Mouse (Mus musculus) inflammation-experienced regulatory T-cells, adult 6 months (primary cell): Measurements from ENCODE around the gene Mypn. TPM values are rescaled to one million over a fixed set of nuclear protein-coding genes. Genes with fewer than 3 reads are reported as not detected.

Source experiments
- ATAC-seq: one replicate; pipeline ENCODE4 v1.8.0; 2017
- polyA plus RNA-seq, 3 experiments: library from polyadenylated mRNA; unstranded; fragments of 100-300 nt; shearing (Covaris generic); gene quantifications; one replicate each; pipeline ENCODE4 v1.2.1; 2017

The Mypn gene
- not detected for polyA plus RNA-seq

DNA sequence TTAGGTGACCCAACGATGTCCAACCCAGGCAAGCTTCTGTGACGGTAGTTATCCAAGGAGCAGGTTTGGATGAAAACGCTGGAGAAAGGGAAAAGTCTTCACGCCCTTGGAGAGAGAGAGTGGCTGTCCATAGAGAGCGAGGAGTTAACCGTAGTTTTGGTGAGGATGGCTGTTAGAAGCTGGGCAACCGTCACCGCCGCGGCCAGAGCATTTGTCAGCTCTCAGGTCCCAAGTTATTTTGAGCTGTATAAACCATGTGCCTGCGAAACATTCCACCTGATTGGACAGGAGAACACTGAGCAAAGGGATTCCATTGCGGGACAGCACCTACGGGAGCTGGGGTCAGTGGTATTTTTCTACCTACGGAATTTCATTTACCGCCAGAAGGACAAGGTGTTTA is at the start of gene Mypn:
TSS of gene Mypn (minus strand) at position 225 of the 400 bp plus-strand sequence.
- ATAC-seq = no peak

- ATAC-seq = no peak
Measured at GRCm38 (mm10) chr10:63248421-63248820, 44.7 kb upstream of the Mypn start.

DNA sequence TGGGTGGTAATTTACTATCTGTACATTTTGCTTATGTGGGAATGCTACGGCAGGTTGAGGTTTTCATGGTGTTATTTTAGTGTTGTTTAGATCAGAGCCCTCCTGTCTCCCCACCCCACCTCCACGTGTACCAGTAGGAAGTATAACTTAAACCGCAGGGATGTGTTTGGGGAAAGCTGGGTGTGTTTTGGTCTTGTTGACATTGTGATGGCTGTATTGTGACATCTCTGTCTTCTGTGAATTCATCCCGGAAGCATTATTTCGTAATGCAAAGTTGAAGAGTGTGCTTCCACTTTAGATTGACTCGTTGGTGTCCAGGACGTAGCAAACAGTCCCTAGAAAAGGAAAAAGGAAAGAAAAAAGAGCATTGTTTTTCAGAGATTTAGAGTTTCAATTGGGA is 43.7 kb upstream of the Mypn start:
- no peak for ATAC-seq

DNA sequence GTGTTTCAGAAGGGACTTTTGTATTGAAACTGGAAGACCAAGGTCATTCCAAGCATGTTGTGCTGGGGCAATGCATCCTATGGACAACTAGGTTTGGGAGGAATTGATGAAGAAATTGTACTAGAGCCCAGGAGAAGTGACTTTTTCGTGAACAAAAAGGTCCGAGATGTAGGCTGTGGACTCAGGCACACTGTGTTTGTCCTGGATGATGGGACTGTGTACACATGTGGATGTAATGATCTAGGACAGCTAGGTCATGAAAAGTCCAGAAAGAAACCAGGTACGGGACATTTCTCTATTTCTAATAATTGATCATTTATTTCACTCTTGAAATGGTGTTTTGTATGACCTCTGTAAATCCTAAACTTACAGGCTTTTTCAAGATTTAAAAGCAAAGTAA is 42.1 kb upstream of the Mypn start:
- ATAC-seq = no peak

GRCm38 (mm10) chr10:63244746-63245145 is 41.0 kb upstream of the Mypn start:
- ATAC-seq = no peak

DNA sequence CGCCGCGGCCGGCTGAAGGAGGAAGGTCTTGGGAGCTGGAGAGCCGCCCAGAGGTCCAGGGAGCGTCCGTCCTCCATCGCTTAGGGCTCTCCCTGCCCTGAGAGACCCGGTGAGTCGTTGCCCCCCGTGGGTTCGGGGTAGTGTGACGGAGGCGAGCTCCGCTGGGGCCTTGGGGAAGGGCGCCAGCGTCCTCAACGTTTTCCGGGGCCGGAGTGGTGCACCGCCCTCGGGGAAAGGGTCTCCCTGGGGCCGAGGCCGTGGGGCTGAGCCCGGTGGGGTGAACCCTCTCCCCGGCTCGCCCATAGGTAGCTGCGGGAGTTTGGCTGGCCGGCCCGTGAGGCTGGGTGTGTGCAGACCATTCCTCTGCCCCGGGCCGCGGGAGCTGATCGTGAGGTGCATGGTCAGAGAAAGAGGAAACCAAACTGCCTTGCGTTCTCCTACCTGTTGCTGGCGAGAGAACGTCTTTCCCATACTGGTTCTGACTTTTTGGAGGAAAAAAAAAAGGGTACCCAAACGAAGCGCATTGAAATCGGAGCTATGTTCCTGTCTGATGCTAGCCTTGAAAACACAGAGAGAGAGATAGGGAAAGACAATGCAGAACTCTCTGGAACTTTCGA is 40.4 kb upstream of the Mypn start:
- ATAC-seq = peak; percentile 8

DNA sequence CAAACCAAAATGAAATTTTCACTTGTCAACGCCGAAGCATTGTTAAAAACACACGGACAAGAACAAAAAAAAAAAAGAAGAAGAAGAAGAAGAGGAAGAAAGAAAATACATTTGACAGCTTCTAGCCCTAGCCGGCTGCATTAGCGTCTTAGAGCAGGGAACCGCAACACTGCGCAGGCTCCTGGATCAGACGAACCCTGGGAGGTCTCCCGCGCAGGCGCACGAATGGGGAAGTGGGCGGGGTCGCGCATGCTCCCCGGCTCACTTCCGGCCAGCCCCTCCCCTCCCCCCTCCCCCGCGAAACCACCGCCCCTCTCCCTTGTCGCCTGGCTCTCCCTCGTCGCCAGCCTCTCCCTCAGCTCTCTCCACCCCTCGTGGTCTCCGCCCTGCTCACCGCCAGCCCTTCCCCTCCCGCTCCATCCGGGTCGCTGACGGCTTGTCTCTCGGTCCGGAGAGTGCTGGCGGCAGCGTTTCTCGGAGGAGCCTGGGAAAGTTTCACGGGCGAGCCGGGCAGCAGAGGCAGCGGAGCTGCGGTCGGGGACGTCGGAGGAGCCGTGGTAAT is 39.8 kb upstream of the Mypn start, which contains the start of gene Herc4:
TSS of gene Herc4 (plus strand) at position 318 of the 562 bp plus-strand sequence.
- ATAC-seq = peak; percentile 92

DNA sequence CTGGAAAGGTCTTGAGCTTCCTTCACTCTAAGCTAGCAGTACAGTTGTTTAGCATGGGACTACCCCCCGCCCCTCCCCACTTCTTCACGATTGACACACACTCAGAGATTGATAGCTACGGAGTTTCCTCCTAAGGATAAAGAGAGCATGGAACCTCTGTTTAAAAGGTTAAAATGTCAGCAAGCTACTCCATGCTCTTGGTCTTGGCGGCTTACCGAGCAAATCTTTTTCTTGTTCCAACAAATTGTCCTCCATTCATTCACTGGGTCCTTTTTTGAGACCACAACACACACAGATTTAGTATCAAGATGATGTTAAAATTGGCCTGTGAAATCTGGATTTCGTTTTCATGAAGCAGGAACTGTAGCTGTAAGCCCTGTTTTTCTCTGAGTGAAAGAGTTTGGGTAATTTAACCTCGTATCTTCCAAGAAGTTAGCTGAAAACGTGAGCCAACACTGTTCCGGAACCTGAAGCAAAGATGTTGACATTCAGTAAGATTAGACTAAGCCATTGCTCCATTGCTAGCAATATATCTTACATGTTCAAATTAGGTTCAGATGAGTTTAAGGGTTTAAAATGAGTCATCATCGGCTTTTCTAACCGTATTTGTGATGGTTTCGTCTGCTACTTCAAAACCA is 39.2 kb upstream of the Mypn start:
- no peak for ATAC-seq

GRCm38 (mm10) chr10:63240868-63241271 is 37.1 kb upstream of the Mypn start:
- peak; percentile 42 for ATAC-seq

DNA sequence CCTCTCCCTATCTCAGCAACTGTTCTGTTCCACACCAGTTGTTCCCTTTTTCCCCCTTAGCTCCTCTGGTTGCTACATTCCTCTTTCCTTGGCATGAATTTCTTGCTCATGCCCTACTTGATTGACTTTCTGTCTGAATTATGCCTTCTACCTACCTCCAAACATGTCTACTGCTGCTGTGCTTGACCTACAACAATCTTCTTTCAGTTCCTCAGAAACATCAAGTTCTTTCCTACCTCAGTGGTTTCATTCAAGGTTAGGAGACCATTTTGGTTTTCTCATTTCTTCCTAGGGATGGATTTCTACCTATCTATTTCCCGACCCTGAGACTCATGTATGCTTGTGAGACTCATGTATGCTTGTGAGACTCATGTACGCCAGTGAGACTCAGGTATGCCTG is 36.1 kb upstream of the Mypn start:
- ATAC-seq = no peak

GRCm38 (mm10) chr10:63238090-63238489 is 34.3 kb upstream of the Mypn start:
- ATAC-seq = no peak

DNA sequence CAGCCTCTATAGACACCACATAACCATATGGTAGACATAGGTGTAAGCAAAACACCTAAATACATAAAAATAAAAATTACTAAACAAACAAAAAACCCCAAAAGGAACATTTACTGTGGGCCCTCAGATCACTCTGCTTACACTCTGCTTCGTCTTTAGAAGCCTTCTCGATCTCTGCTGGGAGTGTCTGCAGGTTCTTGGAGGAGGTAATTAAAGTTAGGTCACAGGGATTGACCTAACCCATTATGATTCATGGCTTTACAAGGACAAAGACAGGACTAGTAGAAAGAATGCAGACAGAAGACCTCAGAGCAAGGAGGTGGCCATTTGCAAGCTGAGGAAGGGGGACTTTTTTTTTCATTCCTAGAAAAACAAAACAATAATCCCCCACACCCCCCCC is 33.5 kb upstream of the Mypn start:
- ATAC-seq = no peak

DNA sequence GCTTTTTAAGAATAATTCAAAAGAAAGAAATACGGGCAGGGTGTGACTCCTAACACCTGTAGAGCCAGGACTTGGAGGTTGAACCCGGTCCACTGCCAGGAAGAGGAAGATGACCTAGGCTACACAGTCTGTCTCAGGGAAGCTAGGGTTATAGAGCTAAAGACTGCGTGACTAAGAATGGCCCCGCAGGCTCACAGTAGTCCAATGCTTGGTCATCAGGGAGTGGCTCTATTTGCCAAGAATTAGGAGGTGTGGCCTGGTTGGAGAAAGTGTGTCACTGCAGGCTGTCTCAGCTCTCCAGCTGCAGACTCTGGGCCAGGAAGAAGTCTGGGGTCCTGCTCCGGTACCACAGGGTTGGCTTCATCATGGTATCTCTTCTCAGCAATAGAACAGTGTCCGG is 32.9 kb upstream of the Mypn start:
- no peak for ATAC-seq

- no peak for ATAC-seq
Measured at GRCm38 (mm10) chr10:63235889-63236288, 32.1 kb upstream of the Mypn start.

DNA sequence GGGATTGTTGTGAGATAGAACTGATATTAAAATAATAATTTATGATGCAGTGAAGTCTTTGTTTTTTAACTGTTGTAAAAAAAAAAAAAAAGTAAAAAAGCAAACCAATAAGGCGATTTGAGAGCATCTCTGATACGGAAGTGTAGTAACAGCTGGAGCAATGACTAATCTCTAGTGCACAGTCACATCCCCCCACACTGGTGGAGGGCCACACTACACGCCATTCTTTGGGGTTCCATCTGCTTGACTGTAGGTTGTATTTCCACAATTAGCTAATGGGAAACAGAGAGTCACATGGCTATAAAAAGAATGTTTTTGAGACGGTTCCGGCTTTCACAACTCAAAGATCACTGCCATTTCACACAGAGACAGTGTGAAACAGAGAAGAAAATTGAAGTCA is 30.4 kb upstream of the Mypn start:
- no peak for ATAC-seq

DNA sequence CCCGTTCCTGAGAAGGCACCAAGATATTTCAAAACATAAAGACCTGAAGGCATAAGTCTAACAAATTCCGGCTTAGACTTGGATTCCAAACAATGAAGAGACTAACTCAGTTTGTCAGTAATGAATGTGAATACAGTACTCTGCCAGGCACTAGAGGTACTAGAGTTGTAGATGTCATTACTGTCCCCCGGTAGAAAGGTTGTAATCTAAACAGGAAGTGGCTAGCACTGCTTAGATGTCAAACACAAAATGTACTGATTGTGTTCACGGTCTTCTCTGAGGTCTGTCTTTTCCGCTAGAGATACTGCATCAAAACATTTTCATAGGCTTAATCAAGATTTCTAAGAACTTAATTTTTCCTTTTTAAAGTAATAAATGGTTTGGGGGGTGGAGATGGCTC is 27.9 kb upstream of the Mypn start:
- ATAC-seq = peak; percentile 97

- ATAC-seq = no peak
Measured at GRCm38 (mm10) chr10:63230854-63231253, 27.1 kb upstream of the Mypn start.

DNA sequence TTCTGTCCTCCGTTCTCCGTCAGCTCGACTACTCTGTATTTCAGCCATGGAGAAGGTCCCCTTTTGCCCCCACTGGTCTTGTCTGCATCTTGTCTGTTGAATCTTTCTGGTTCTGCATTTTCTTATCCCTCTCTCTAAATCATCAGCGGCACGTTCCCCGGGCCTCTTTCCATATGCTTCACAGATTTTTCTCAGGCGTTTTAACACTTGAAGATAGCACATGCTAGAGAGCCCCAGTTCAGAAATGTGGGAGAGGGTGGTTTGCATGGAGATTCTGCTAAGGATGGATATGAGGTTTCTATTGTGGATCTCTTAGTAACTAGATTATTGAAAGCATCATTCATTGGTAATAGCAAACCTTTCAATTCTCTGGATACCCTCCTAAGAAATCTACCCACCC is 26.5 kb upstream of the Mypn start:
- no peak for ATAC-seq

DNA sequence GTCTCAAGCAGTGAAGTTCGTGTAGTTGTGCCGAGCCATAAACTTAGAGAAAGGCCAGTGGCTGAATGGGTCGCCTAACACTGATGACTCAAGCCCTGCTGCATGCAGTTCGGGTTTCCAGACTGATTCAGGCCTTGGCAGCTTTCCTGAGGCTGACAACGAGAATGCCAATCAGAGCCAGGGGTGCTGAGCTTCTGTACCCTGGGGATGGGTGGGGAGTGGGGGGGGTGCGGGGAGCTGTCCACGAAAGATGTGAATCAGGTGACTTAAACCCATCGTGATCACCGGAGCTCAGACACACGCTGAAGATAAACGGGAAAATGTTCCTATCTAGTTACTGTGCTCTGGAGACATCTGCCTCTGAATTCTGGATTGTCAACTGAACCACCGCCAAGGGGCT is 20.6 kb upstream of the Mypn start:
- no peak for ATAC-seq

DNA sequence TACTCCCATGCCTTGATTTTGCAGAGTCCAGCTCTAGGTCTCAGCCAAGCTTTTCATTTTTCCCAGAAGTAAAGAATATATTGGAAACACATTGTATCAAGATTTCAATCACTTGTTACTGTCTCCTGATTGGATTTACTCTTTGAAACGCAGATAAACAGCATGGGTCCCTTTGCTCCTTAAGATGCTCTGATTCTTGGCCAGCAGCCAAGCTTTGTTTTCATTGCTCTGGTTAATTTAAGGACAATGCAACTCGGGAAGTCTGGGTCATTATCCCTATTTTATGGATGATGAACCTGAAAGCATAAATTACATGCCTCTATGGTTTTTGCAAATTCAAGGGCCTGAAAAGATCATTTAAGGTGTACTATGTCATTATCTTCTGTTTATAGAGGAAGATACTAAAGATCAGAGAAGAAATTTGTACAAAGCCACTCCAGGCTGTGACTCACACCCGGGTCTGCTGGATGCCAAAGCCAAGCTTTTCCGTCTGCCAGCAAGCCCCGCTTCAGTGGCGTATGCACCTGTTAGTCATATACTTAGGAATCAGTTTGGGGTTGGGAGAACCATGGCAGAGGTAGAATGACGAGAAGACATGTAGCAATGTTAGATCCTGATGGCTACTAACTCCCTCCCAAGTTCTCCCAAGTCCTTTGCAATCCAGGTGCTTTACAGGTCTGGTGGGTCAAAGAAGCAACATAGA is 17.5 kb upstream of the Mypn start:
- no peak for ATAC-seq

- ATAC-seq = no peak
Measured at GRCm38 (mm10) chr10:63208871-63209270, 5.1 kb upstream of the Mypn start.

DNA sequence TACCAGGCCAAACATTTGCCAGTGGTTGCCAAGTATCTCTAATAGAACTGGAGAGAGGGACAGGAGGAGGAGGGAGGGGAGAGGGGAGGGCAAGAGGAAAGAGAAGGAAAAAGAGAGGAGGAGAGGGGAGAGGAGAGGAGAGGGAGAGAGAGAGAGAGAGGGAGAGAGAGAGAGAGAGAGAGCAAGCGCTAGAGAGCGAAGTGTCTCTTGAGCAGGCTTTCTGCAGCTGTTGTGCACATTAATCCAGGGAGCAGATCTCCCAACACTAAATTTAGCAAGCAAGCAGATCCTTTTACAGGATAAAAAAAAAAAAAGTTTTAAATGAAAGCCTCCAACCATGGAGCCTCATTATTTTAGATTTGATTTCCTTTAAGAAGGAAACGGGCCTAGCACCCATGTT is 750 bp downstream of the Mypn start:
- no peak for ATAC-seq

DNA sequence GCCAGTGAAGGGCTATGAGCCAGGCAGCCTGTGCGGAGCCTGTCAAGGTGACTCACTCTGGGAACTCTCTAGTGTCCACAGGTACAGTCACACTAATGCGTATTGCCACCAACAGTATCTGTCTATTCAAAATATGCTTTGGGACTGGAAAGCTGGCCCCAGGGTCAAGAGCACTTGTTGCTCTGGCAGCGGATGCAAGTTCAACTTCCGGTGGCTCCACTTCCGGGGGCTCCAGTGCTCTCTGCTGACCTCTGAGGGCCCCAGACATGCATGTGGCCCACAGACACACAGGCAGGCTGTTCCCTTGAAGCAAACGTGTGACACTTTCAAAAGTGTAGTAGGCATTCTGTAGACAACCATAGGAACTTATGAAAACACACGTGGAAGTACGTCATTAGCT is 2.2 kb downstream of the Mypn start:
- ATAC-seq = no peak

- no peak for ATAC-seq
Measured at GRCm38 (mm10) chr10:63199008-63199407, 4.7 kb downstream of the Mypn start.
